Mouse (Mus musculus): ENCODE measurements around the gene Mthfd1. TPM values are rescaled to one million over a fixed set of nuclear protein-coding genes. Genes with fewer than 3 reads are reported as not detected.

Gene Mthfd1
- polyA plus RNA-seq, 1 experiment from 2014 or later: 105 TPM

DNA sequence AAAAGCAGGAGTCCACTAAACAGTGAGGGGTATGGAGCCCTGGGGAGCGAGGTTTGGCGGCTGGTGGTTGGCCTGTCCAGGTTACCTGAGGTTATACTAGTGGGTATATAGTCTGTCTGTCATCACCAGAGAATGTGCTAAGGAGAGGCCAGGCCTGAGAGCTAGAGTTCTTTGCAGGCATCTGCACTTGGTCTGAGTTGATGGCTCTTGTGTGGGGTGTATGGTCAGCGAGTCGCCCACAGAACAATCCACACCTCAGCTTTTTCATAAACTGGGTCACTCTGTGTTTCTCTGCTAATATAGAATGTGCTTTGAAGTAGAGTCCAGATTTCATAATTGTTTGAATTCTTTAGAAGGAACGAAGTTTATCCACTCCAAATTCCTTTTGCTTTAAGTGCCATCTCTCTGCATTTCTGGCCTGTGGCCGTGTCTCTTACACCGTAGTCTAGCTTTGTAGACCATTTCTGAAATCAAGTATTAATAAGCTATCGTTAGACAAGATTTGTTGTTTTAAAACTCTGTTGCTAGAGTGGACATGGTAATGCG, 44.3 kb downstream of the Mthfd1 start:
- ATAC-seq: peak; percentile 97

DNA sequence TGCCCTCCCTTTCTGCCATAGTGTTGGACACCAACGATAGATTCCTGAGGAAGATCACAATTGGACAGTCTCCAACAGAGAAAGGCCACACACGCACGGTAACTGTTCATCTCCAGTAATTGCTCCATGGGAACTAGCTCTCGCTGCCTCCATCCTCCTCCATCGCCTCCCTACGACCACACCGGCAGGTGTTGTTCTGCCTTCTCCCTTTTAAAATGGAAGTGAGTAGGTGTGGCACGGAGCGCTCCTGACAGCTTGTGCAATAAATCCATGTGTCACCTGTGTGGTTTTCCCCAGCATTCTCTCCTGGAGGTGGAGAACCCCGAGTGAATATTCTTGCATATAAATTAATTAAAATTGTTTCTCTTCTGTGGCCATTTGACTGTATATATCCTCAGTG, 45.3 kb downstream of the Mthfd1 start:
- peak overlapping the region; percentile 68 for H3K27ac ChIP-seq (ENCODE audit: low read length)
- no peaks in the 10 kb centered on the region for H3K27me3 ChIP-seq (replicated peaks; ENCODE audit: insufficient read depth, low read length)
- WGBS: 71% methylated on average over 10 of the region's 10 CpGs
- H3K36me3 ChIP-seq (ENCODE audit: insufficient read depth, low read length): peaks cover 4% of the 10 kb centered on the region; the same call in 1 of the 2 replicates
- H3K9ac ChIP-seq (replicated peaks; ENCODE audit: low read depth): no peak overlapping the region
- peaks cover 8% of the 10 kb centered on the region for H3K4me1 ChIP-seq (ENCODE audit: insufficient read depth, low read depth, low read length)
- no peaks in the 10 kb centered on the region for H3K9me3 ChIP-seq (ENCODE audit: low read length)
- ATAC-seq: no peak
- DNase-seq (ENCODE audit: low spot score): no peak
- no peak overlapping the region for H3K4me2 ChIP-seq (replicated peaks; ENCODE audit: low read depth, low read length)
- H3K4me3 ChIP-seq (ENCODE audit: low read depth, low read length): no peak overlapping the region
- TF ChIP-seq CTCF (IDR thresholded peaks at IDR 0.05): no peak
- no peak for TF ChIP-seq EP300 (IDR thresholded peaks at IDR 0.05)

More for the DNA sequence above, 44.3 kb downstream of the Mthfd1 start:
- Histone ChIP-seq H3K27ac (ENCODE audit: low read length) (peak overlapping the region; percentile 68), H3K27me3 (replicated peaks; ENCODE audit: insufficient read depth, low read length) (no peaks in the 10 kb centered on the region), H3K4me1 (ENCODE audit: insufficient read depth, low read depth, low read length) (peaks cover 8% of the 10 kb centered on the region), H3K36me3 (ENCODE audit: insufficient read depth, low read length) (peaks cover 4% of the 10 kb centered on the region; the same call in 1 of the 2 replicates), H3K9me3 (ENCODE audit: low read length) (no peaks in the 10 kb centered on the region), H3K4me3 (ENCODE audit: low read depth, low read length) (no peak overlapping the region), H3K9ac (replicated peaks; ENCODE audit: low read depth) (no peak overlapping the region), H3K4me2 (replicated peaks; ENCODE audit: low read depth, low read length) (no peak overlapping the region)
- DNase-seq (ENCODE audit: low spot score): peak; percentile 89
- 63% methylated on average over 9 of the region's 9 CpGs for WGBS
- TF ChIP-seq CTCF (IDR thresholded peaks at IDR 0.05) (no peak), EP300 (IDR thresholded peaks at IDR 0.05) (peak; percentile 100)

GRCm38 (mm10) chr12:76303474-76303873, 48.4 kb downstream of the Mthfd1 start:
- Histone ChIP-seq H3K4me2 (replicated peaks; ENCODE audit: low read depth, low read length) (no peak overlapping the region), H3K9ac (replicated peaks; ENCODE audit: low read depth) (no peak overlapping the region), H3K4me1 (ENCODE audit: insufficient read depth, low read depth, low read length) (peaks cover 10% of the 10 kb centered on the region), H3K4me3 (ENCODE audit: low read depth, low read length) (no peak overlapping the region), H3K27ac (ENCODE audit: low read length) (0 out of 2 replicates have a peak overlapping the region, but pooled peaks have one; percentile 3), H3K27me3 (replicated peaks; ENCODE audit: insufficient read depth, low read length) (no peaks in the 10 kb centered on the region), H3K9me3 (ENCODE audit: low read length) (no peaks in the 10 kb centered on the region), H3K36me3 (ENCODE audit: insufficient read depth, low read length) (no peaks in the 10 kb centered on the region)
- DNase-seq (ENCODE audit: low spot score) (peak; percentile 55), ATAC-seq (no peak)
- TF ChIP-seq EP300 (IDR thresholded peaks at IDR 0.05) (peak; percentile 26; the same call in 1 of the 2 replicates), CTCF (IDR thresholded peaks at IDR 0.05) (no peak)
- 74% methylated on average over 11 of the region's 11 CpGs for WGBS

- no peaks in the 10 kb centered on the region for H3K27me3 ChIP-seq (replicated peaks; ENCODE audit: insufficient read depth, low read length)
- no peak overlapping the region for H3K9ac ChIP-seq (replicated peaks; ENCODE audit: low read depth)
- H3K4me1 ChIP-seq (ENCODE audit: insufficient read depth, low read depth, low read length): peaks cover 4% of the 10 kb centered on the region; the same call in 1 of the 2 replicates
- ATAC-seq (no peak), DNase-seq (ENCODE audit: low spot score) (no peak)
- H3K36me3 ChIP-seq (ENCODE audit: insufficient read depth, low read length): no peaks in the 10 kb centered on the region
- TF ChIP-seq EP300 (IDR thresholded peaks at IDR 0.05) (no peak), CTCF (IDR thresholded peaks at IDR 0.05) (no peak)
- H3K9me3 ChIP-seq (ENCODE audit: low read length): no peaks in the 10 kb centered on the region
- H3K4me3 ChIP-seq (ENCODE audit: low read depth, low read length): no peak overlapping the region
- 60% methylated on average over 4 of the region's 4 CpGs for WGBS
- H3K27ac ChIP-seq (ENCODE audit: low read length): 0 out of 2 replicates have a peak overlapping the region, but pooled peaks have one; percentile 43
- no peak overlapping the region for H3K4me2 ChIP-seq (replicated peaks; ENCODE audit: low read depth, low read length)
These were observed 49.1 kb downstream of the Mthfd1 start for GRCm38 (mm10) chr12:76304199-76304598.

- peak; percentile 36 for DNase-seq (ENCODE audit: low spot score)
- Histone ChIP-seq H3K27me3 (replicated peaks; ENCODE audit: insufficient read depth, low read length) (no peaks in the 10 kb centered on the region), H3K4me1 (ENCODE audit: insufficient read depth, low read depth, low read length) (peaks cover 5% of the 10 kb centered on the region; the same call in 1 of the 2 replicates), H3K4me3 (ENCODE audit: low read depth, low read length) (no peak overlapping the region), H3K36me3 (ENCODE audit: insufficient read depth, low read length) (no peaks in the 10 kb centered on the region), H3K9me3 (ENCODE audit: low read length) (no peaks in the 10 kb centered on the region), H3K4me2 (replicated peaks; ENCODE audit: low read depth, low read length) (no peak overlapping the region), H3K27ac (ENCODE audit: low read length) (0 out of 2 replicates have a peak overlapping the region, but pooled peaks have one; percentile 1), H3K9ac (replicated peaks; ENCODE audit: low read depth) (no peak overlapping the region)
- TF ChIP-seq CTCF (IDR thresholded peaks at IDR 0.05) (no peak), EP300 (IDR thresholded peaks at IDR 0.05) (no peak)
- ATAC-seq: no peak
- 72% methylated on average over 8 of the region's 8 CpGs for WGBS
These were observed 50.0 kb downstream of the Mthfd1 start for GRCm38 (mm10) chr12:76305107-76305506.

- no peaks in the 10 kb centered on the region for H3K36me3 ChIP-seq (ENCODE audit: insufficient read depth, low read length)
- ATAC-seq: peak; percentile 78
These were observed 51.9 kb downstream of the Mthfd1 start for GRCm38 (mm10) chr12:76306852-76307561.

More at GRCm38 (mm10) chr12:76306852-76307561, 51.9 kb downstream of the Mthfd1 start:
- no peaks in the 10 kb centered on the region for H3K9me3 ChIP-seq (ENCODE audit: low read length)
- 57% methylated on average over 9 of the region's 9 CpGs for WGBS
- peak; percentile 77 for DNase-seq (ENCODE audit: low spot score)
- peak overlapping the region; percentile 23; the same call in 1 of the 2 replicates for H3K4me2 ChIP-seq (replicated peaks; ENCODE audit: low read depth, low read length)
- H3K27ac ChIP-seq (ENCODE audit: low read length): peak overlapping the region; percentile 77
- no peak overlapping the region for H3K4me3 ChIP-seq (ENCODE audit: low read depth, low read length)
- H3K27me3 ChIP-seq (replicated peaks; ENCODE audit: insufficient read depth, low read length): no peaks in the 10 kb centered on the region
- H3K9ac ChIP-seq (replicated peaks; ENCODE audit: low read depth): 0 out of 2 replicates have a peak overlapping the region, but pooled peaks have one; percentile 13
- TF ChIP-seq CTCF (IDR thresholded peaks at IDR 0.05): no peak
- TF ChIP-seq EP300 (IDR thresholded peaks at IDR 0.05): peak; percentile 86
- H3K4me1 ChIP-seq (ENCODE audit: insufficient read depth, low read depth, low read length): peaks cover 16% of the 10 kb centered on the region; the same call in 1 of the 2 replicates

All from lung, postnatal 0 days (tissue).